Mouse (Mus musculus): ENCODE measurements around the gene Nyx.

Nyx gene

GRCm38 (mm10) chrX:13492922-13493321, 27.0 kb downstream of the Nyx start:
- DNase-seq (ENCODE audit: low spot score in 2 of 2), result no peak

- DNase-seq (ENCODE audit: low spot score in 2 of 2), result no peak
These were observed 29.2 kb downstream of the Nyx start for GRCm38 (mm10) chrX:13494892-13495703.

GRCm38 (mm10) chrX:13500284-13500683, 34.4 kb downstream of the Nyx start:
- no peak for DNase-seq (ENCODE audit: low spot score in 2 of 2)

- DNase-seq (ENCODE audit: low spot score in 2 of 2), result no peak
These were observed 37.0 kb downstream of the Nyx start for GRCm38 (mm10) chrX:13502862-13503375.

GRCm38 (mm10) chrX:13504389-13504788, 38.5 kb downstream of the Nyx start:
- DNase-seq (ENCODE audit: low spot score in 2 of 2), result no peak

- no peak for DNase-seq (ENCODE audit: low spot score in 2 of 2)
These were observed 40.5 kb downstream of the Nyx start for GRCm38 (mm10) chrX:13506376-13506775.

GRCm38 (mm10) chrX:13513127-13513526, 47.2 kb downstream of the Nyx start:
- DNase-seq (ENCODE audit: low spot score in 2 of 2), result no peak

- no peak for DNase-seq (ENCODE audit: low spot score in 2 of 2)
These were observed 48.0 kb downstream of the Nyx start for GRCm38 (mm10) chrX:13513864-13514263.

GRCm38 (mm10) chrX:13516451-13516850, 50.5 kb downstream of the Nyx start:
- DNase-seq (ENCODE audit: low spot score in 2 of 2), result no peak

DNA sequence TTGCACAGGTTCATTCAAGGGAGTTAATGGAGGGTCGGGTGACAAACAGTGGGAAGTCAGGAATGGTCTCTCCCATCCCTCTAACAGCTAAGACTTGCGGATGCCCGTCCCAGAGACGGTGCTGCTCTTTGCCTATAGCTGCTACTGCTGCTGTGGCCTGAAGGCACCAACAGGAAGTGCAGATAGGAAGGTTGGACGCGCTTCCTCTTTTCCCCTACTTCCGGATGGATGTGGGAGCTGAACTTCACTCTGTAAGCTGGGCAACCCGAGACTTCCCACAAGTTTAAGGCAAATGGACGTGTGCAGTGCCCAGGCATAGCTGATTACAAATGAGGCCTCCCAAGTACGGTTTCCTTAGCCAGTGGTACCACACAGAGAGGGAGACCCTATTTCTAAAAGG, 52.1 kb downstream of the Nyx start:
- no peak for DNase-seq (ENCODE audit: low spot score in 2 of 2)

GRCm38 (mm10) chrX:13518781-13519407, 53.0 kb downstream of the Nyx start:
- no peak for DNase-seq (ENCODE audit: low spot score in 2 of 2)

DNA sequence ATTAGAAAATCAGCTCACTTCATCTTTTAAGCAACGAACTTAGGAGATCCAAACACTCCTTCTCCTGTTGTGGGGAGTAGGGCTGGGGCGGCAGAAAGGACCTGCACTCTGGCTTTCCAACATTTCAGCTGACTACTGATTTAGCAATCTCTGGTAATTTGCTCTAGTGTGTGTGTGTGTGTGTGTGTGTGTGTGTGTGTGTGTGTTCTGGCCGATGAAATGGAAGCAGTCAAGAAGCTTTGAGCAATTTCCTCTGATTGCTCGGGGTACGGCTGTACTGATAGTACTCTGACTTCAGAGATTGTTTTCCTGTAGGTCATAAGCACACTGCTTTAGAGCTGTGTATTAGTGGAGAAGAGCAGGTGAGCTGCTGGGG, 53.5 kb downstream of the Nyx start:
- DNase-seq (ENCODE audit: low spot score in 2 of 2), result no peak

- DNase-seq (ENCODE audit: low spot score in 2 of 2), result no peak
These were observed 54.7 kb downstream of the Nyx start for GRCm38 (mm10) chrX:13520566-13520965.

- DNase-seq (ENCODE audit: low spot score in 2 of 2), result no peak
These were observed 55.4 kb downstream of the Nyx start for GRCm38 (mm10) chrX:13521288-13521687.
